Mouse (Mus musculus) frontal cortex, postnatal 10 days (tissue): Measurements from ENCODE around the gene Cyth1.

Experiments
- DNase-seq, 2 experiments: peaks; one replicate each; pipeline ENCODE4 v3.0.0; 2022; ENCODE audit warnings: low spot score in 2 of 2, mixed read lengths in 1 of 2

The Cyth1 gene

GRCm38 (mm10) chr11:118248150-118249011 is at the start of gene Cyth1:
Gene Cyth1 (minus strand): TSS chr11:118248592.
- DNase-seq: peak; percentile 97 to 99

GRCm38 (mm10) chr11:118297967-118298366 is 49.6 kb upstream of the Cyth1 start:
- DNase-seq: no peak

GRCm38 (mm10) chr11:118295026-118295425 is 46.6 kb upstream of the Cyth1 start:
- no peak for DNase-seq

- DNase-seq: no peak
Observed at GRCm38 (mm10) chr11:118292671-118293070, 44.3 kb upstream of the Cyth1 start.

GRCm38 (mm10) chr11:118289999-118290889 is 41.9 kb upstream of the Cyth1 start, which contains the start of gene Usp36:
Gene Usp36 (minus strand): TSS chr11:118290244.
- DNase-seq: peak; percentile 100

GRCm38 (mm10) chr11:118289562-118289961 is 41.2 kb upstream of the Cyth1 start:
- no peak for DNase-seq

- DNase-seq: no peak
Observed at GRCm38 (mm10) chr11:118289037-118289511, 40.7 kb upstream of the Cyth1 start.

GRCm38 (mm10) chr11:118287573-118287972 is 39.2 kb upstream of the Cyth1 start:
- DNase-seq: no peak

GRCm38 (mm10) chr11:118286434-118286833 is 38.0 kb upstream of the Cyth1 start:
- DNase-seq: no peak

GRCm38 (mm10) chr11:118285791-118286190 is 37.4 kb upstream of the Cyth1 start:
- no peak for DNase-seq

GRCm38 (mm10) chr11:118280218-118280617 is 31.8 kb upstream of the Cyth1 start:
- no peak for DNase-seq

- no peak for DNase-seq
Observed at GRCm38 (mm10) chr11:118276328-118276727, 27.9 kb upstream of the Cyth1 start.

GRCm38 (mm10) chr11:118275092-118275491 is 26.7 kb upstream of the Cyth1 start:
- no peak for DNase-seq

- DNase-seq: no peak
Observed at GRCm38 (mm10) chr11:118269827-118270226, 21.4 kb upstream of the Cyth1 start.

- no peak for DNase-seq
Observed at GRCm38 (mm10) chr11:118266666-118267046, 18.3 kb upstream of the Cyth1 start.

- no peak for DNase-seq
Observed at GRCm38 (mm10) chr11:118266044-118266665, 17.8 kb upstream of the Cyth1 start.

- DNase-seq: no peak
Observed at GRCm38 (mm10) chr11:118265621-118266020, 17.2 kb upstream of the Cyth1 start.

- DNase-seq: no peak
Observed at GRCm38 (mm10) chr11:118263146-118263545, 14.8 kb upstream of the Cyth1 start.

- no peak for DNase-seq
Observed at GRCm38 (mm10) chr11:118260081-118260480, 11.7 kb upstream of the Cyth1 start.

- no peak for DNase-seq
Observed at GRCm38 (mm10) chr11:118259580-118259979, 11.2 kb upstream of the Cyth1 start.

GRCm38 (mm10) chr11:118256371-118256770 is 8.0 kb upstream of the Cyth1 start:
- DNase-seq: no peak
